Mouse (Mus musculus) testis, postnatal 14 days (tissue): ENCODE measurements around the gene Gm20388.

ENCODE experiments used
- DNase-seq: peaks from one replicate; pipeline ENCODE4 v3.0.0; 2021; ENCODE audit warnings: low spot score

Gene Gm20388

DNA sequence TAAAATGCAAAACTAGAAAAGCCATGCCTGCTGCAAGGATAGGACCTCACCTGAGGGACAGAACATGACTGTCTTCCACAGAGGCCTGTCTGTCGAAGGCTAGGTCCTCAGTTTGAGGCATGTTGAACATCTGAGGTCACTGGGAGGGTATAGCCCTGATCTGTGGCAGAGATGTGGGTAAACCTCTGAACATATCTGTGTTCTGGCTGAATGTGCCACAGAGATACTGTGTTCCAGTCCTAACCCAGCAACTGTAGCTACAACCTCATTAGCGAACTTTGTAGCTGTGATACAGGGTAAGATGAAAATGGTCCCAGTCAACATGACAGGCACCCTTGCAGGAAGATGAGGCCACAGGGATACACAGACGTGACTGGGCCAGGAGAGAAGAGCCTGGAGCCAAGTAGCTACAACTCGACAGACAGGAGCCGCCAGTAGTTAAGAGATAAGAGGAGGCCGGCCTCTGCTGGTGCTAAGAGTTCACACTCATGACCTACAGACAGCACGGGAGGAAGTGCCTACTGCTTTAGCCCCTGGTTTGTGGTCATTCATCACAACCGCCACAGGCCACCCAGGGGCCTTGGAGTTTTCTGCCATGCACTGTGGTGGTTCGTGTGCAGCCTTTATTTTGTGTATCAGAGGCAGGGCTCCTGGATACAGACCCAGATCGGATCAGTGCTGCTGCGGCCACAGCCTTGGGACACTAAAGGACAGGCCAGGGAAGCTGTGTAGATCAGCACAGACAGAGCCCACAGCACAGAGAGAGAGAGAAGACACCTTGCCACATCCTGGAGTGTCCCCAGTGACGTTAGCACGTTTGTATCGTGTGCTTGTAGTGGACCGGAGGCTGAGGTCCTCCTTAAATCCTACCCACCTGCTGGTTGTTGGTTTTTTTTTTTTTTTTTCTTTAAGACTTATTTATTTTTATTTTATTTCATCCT, 2439.0 kb downstream of the Gm20388 start:
- no peak for DNase-seq

DNA sequence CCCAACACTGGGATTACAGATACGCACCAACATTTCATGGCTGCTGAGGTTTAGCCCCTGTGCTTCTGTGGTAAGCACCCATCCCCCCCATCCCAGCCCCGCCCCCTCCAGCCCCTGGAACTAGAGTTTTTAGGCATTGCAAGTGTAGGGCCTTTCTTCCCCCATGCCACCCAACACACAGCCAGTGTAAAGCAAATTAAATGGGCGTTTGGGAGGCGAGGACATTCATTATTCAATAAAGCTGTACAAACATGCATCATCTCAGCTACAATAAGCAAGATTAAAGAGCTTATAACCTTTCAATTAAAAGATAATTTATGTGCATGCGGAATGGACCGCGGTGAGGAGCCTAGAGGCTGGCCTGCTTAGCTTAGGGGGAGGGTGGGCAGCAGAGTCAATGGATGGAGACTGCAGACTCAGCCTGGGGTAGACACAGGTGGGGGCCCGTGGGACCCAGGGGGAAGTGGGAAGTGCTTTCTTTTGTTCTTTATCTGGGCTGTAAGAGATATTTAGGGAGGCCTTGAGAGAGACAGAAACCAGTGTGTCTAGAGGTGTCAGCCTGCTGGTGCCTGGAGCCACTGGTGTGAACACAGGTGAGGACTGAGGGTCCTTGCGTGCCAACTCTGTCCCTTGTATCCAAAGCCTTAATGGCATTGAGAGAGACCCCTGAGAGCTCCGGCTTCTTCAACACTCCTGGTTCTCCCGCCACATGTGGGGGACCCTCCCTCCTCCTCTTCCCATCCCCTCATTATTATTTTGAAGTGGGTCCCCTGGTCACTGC, 2439.9 kb downstream of the Gm20388 start:
- DNase-seq: no peak

DNA sequence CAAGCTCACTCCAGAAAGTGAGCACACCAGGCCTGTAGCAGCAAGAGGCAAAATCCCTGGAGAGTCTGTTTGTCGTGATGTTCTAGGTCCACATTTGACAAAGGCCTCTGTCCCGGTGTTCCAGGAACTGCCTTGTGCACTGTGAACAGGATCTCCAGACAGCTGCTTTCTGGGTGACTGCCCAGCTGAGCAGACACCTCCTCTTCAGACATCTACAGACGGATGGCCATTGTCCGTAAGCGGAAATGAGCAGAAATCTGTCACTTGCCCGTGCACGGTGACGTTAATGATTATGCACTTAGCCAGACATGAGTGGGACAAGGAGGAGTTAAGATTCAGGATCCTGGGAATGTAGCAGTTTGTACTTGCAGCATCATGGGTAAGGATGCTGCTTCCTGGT, 2443.5 kb downstream of the Gm20388 start:
- DNase-seq: no peak

DNA sequence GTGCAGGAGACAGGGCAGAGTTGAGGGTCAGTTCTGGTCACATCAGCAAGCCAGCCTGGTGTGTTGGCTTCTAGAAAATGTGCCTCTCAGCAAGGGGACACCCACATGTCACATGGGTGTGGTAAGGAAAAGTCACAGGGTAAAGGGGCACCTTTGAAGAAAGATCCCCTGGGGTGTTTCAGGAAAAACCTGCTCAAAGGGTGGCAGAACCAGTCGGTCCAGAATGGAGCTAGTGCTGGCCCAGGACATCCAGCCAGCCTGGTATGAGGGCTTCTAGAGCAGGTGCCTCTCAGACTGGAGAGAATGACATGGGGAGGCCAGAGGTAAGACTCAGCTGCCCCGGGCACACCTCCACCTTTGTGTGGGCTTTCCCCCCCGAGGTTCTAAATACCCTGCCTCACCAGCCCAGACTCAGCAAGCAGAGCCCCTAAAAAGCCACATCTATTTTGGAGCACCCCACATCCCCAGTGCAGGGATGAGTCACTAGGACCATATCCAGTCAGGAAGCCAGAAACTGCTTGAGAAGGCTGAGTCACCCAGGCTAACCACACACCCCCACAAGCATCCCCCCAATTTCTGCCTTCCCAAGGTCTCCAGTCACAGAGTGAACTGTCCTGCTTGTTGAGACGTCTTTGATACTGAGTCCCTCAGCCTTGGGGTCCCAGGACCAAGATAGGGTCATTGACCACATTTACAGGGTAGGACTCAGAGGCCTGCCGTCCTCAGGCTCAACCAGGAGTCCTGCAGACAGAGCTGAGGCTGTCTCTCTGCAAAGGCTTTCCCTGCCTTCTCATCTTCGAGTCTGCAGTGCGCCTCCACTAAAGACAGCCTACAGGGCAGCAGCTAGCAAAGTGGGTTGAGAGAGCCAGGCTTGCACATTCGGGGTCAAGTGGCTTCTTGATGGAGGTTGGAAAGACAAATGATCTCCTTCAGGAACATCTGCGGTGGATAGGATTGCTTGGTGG, 2445.3 kb downstream of the Gm20388 start:
- no peak for DNase-seq

DNA sequence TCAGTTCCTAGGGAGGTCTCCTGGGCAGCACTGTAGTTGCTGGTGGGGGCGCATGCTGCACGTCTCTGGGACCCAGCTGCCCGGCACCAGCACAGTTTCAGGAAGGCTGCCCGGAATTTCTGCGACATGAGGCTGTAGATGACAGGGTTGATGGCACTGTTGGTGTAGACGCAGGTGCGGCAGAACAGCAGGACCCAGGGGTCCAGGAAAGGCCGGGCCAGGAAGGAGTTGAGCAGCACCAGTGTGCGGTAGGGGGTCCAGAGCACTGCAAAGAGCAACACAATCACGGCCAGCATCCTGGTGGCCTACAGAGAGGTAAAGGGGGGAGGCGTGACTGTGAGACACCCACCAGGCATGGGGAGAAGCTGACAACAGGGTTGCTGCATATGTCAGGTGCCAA, 2446.6 kb downstream of the Gm20388 start:
- no peak for DNase-seq

DNA sequence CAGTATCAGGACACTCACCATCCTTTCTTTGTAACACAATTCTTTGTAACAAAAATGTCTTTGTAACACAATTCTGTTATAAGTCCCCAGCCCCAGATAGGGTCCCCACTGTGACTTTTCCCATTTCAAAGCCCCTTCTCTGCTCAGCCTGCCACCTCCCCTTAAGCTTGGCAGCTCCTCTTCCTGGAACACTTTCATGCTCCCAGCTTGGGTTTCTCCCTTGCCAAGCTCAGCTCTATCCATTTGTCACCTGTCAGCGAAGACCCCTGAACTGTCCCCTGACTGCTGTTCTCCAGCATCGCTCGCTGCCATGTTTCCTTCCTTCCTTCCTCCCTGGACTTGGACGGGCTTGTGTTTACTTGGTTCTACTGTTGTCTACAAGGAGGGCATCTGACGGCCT, 2447.0 kb downstream of the Gm20388 start:
- DNase-seq: no peak

DNA sequence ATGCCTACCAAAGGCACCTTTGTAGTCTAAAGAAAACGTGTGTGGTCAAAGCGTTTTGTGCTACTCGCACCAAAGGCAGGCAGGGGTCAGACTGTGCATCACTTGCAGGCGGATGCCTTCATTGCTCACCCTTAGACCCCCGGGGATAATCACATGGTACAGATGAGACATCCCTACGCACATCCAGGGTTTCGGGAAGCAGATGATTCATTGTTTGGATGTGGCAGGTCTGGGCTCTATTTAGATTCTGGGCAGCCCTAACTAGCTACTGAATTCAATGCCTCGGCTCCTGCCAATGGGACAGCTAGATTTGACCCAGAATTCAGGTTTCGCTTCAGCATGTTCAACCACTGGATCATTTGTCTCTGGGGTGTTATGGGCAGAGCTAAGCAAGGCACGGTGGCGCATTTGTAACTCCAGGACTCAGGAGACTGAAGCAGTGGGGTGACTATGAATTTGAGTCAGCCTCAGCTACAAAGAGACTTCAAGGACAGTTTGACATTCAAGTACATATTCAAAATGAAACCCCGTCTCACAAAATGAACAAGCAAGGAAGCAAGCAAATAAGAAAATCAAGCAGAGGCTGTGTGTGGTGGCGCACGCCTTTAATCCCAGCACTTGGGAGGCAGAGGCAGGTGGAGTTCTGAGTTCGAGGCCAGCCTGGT, 2448.6 kb downstream of the Gm20388 start:
- no peak for DNase-seq

DNA sequence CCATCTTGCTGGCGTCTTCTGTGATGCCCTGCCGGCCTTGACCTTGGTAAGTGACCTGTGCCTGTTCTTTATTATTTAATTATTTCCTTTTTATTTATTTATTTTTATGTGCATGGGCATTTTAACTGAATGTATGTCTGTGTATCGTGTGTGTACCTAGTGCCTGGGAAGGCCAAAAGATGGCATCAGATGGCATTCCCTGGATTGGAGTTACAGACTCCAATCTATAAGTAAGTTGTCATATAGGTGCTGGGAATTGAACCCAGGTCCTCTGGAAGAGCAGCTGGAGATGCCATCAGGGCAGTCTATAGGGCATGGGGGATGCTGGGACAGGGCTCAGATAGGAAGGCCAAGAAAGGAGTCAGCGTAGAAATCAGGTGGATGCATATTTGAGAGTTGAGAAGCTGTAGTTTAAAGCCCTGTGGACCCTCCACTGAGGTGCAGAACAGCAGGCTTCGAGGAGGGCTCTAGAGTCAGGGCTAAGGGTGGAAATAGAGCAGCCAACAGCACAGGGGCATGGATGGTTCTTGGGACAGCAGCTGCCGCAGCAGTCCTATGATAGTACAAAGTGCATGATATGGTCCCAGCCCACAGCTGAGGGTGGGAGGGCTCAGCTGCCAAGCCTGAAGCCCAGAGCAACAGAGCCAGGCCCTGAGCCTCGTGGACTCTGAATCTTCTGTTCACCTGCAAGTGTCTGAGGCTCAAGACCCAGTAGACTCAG, 2450.2 kb downstream of the Gm20388 start, which contains the start of gene Trhr2:
Trhr2 (minus strand) TSS at position 51 of the 721 bp plus-strand sequence.
- DNase-seq: no peak

DNA sequence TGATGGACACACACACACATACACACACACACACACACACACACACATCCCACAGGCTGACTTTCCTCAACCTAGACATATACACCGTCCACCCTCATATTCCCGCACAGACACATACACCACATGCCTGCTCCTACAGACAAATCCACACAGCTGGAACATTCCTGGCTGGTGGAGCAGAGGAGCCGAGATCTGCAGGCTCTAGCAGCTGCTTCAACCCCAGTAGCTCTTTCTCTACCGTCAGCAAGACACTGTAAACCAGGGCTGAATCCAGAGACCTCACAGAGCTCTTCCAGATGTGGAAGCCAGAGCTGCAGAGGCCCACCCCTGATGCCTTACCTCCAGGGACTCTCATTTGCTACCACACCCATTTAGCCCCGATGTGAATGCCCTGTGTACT, 2451.6 kb downstream of the Gm20388 start:
- no peak for DNase-seq

DNA sequence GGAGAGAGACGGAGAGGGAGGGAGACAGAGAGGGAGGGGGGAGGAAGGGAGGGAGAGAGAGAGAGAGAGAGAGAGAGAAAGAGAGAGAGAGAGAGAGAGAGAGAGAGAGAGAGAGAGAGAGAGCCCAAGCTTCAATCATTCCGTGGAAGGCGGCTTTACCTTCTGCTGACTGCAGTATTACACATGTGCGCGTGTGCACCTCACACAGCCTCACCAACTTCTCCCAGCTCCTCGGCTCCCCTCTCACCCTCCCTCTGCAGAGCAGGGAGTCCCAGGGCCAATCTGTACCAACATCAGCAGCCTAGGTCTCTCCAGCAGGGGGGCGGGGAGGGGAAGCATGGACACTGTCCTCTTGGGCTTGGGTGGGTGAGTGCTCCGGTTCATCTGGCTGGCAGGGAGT, 2452.3 kb downstream of the Gm20388 start:
- DNase-seq: no peak

DNA sequence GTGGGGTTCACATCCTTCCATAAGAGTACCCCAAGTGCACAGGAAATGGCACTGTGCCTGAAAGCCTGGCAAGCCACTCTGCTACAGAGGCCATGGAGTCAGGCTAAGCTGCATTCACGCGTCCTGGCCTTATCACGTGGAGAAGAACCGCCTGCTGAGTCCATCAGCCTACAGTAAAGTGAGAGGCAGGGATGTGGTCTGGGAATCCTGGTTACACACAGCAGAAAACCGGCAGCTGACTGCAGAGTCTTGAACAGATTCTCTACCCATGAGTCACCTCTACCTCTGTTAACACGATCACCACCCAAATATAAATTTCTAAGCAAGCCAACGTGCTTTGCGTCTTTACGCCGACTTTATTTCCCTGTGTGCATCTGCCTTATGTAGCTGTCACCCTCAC, 2457.9 kb downstream of the Gm20388 start:
- no peak for DNase-seq

DNA sequence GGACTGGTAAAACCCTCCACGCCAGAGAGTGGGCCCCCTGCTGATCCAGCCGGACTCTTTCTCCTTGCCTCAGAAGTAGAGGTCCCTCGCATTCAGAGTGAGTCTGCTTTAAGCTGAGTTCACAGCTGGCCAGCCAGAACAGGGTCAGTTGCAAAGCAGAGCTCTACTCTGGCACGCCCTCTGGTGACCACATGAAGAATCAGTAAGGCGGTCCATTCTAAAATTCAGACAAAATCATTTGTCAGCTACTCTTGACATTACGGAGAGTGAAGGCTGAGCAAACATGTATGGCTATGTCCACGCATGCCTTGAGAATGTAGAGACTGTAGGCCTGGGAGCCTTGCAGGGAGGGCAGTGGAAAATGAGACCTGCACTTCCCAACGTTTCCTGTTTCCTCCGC, 2459.0 kb downstream of the Gm20388 start:
- DNase-seq: peak; percentile 34

DNA sequence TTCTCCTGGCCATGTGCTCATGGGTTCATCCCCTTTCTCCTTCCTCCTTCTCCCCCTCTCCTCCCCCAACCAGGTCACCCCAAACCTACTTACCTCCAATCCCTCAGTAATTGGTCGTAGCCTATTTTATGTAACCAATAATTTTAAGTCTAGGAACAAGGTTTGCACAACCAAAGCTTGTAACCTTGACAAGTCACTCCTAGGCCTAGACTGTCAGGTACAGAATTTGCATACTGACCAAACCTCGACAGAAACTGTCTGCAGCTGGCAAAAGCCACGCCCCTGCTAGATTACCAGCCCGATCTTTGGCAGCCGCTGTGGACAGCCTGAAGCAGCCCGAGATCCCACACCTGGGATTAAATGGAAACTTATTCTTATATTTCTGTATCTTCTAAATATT, 2461.1 kb downstream of the Gm20388 start:
- no peak for DNase-seq

DNA sequence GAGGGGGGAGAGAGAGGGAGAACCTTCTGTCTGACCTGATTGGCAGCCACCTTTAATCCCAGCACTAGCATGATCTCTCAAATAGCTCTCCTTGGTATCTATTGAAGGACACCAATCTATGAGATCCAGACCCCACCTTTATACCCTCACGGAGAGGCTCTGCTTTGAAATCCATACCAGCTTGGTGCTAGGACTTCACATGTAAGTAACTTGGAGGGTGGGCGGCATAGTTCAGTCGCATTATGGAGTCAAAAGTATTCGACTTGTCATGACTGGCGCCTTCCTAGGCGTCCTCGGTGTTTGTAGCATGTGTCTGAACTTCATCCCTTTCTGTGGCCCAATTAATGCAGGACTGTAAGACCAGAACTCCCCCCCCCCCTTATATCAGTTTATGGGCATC, 2464.7 kb downstream of the Gm20388 start:
- no peak for DNase-seq

DNA sequence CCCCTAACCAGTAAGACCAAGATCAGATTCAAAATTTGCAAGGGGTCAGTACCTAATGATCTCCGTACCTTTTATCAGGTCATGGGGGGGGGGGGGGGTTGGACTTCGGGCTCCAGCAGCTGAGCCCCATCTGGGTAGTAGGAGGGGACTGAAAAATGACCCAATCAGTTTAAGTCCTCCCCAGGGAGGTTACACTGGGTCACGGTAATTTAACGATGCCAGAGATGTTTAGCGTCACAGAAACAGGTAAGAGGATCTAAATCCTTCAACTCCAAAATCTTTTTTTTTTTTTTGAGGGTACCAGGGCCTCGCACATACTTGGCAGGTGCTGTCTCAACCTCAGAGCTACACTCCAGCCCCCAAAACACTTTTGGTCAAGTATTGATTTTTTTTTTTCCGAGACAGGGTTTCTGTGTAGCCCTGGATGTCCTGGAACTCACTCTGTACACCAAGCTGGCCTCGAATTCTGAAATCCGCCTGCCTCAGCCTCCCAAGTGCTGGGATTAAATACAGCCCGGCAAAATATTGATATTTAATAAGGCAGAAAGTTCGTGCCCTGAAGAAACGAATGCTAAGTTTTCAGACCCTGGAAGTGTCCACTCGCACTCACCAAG, 2465.2 kb downstream of the Gm20388 start:
- DNase-seq: no peak

DNA sequence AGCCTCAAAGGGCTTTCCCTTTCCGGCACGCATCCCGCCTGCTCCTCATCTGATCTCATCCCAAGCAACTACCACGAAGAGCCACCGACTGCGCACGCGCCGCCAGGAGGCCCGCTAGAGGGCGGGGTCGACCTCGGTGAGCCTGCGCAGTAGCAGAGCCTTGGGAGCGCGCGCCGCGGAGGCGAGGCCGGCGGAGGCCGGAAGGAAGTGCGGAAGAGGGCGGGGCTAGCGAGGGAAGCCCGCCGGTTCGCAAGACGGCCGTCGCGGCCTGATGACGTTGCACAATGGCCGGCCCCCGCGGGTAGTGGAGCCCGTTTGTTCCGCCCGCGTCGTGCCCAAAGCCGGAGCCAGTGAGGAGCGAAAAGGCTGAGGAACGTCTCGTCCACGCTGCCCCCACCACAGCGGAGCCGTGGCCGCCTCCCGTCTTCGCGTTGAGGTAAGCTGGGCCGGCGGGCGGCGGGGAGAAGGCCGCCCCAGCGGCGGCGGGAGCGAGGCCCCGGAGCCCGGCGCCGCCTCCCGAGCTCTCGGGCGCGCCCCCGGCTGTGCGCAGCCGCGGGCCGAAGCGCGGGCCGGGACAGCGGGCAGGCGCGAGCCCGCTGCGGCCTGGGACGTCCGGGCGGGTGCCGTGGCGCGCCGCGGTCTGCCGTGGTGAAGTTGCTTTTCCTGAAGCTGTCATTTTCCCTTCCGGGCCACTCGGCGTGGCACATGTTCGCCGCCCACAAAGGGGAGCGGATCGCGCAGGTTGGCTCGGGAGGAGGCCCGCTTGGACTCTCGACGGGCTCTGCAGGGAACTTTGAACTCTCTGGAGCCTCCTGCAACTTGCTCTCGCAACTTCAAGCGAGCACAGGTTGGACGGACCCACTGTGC, 2466.0 kb downstream of the Gm20388 start, which contains the start of gene Zc3h18:
Zc3h18 (plus strand) TSS at position 245 of the 867 bp plus-strand sequence.
- DNase-seq: peak; percentile 100

DNA sequence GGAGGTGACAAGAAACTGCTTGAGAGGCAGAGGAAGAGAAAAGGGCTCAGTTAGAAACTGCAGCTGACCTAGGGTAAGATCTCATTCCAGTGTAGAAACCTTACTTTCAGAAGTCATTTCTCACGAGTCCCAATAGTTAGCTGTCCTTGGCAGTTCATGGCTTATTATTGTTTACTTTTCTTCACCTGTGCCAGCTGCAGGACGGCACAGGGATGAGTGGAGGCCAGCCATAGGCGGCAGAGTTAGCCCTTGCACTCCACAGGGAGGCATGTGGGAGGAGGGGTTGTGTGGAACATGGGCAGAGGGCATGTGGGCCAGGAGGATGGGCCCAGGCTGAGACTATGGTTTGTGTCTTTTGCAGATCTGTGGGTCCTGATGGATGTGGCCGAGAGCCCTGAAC, 2472.4 kb downstream of the Gm20388 start:
- DNase-seq: no peak

DNA sequence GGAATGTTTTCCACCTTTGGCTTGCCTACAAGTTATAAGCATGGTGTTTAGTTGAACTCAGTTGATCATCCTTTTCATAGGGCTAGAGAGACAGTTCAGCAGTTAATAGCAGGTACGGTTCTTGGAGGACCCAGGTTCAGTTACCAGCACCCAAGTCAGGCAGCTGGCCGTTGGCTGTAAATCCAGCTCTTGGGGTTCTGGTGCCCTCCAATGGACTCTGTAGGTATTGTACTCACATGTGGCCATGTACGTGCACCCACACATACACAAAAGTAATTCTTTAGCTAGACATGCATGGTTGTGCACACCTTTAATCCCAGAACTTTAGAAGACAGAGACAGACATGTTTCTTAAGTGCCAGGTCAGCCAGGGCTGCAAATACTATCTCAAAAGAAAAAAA, 2478.7 kb downstream of the Gm20388 start:
- no peak for DNase-seq

DNA sequence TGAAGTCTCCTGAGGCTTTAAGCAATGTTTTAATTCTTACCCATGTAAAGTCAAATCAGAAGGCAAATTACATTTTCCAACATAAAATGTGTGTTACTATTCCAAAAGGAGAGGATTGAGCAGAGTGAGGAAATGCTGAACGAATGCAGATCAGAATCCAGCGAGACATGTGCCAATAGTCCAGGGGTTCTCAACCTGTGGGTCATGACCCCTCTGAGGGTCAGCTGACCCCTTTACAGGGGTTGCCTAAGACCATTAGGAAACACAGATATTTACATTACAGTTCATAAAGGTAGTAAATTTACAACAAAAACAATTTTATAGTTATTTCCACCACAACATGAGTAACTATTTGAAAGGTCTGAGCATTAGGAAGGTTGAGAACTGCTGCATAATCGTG, 2480.1 kb downstream of the Gm20388 start:
- no peak for DNase-seq
